Mouse (Mus musculus): Measurements from ENCODE around the gene Apln. TPM values are rescaled to one million over a fixed set of nuclear protein-coding genes. Genes with fewer than 3 reads are reported as not detected.

The Apln gene
- polyA plus RNA-seq, 1 experiment from 2014 or later = 2.6 TPM

DNA sequence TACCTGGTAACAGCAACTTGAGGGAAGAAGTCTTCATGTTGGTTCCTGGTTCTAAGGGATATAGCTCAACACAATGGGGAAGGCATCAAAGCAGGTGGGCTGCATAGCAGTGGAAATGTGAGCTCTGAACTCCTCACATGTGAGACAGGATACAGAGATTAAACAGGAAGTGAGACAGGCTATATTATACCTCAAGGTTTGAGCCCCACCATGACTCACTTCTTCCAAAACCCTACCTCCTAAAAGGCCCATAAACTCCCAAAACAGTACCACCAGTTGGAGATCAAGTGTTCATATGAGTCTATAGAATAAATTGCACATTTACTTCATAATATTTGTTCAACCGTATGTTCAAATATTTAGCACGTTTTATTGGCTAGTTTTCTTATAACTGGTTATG lies 11.7 kb upstream of the Apln start:
- H3K4me3 ChIP-seq = no peak overlapping the region
- whole genome bisulfite sequencing = 81% methylated on average over 2 of the region's 2 CpGs

DNA sequence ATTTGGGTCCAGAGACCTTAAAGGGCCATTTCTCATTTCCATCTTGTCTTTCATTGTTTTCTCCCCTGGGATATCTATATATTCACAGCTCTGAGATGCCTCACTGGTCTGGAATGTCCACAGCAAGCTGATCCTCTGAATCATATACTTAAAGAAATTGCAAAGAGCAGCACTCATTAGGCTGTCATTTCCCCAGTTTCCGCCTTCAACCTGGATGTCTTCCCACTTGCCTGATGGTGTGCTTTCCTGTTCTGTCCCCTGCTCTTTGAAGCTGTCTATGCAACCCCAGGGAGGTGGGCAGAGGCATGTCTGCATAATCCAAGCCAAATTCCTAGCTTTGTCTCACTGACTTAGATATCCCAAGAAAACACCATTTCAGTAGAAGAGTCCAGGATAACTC lies 9.6 kb upstream of the Apln start:
- ATAC-seq (ENCODE audit: low read depth) = no peak
- H3K4me3 ChIP-seq = no peak overlapping the region
- no peak overlapping the region for H3K27ac ChIP-seq (replicated peaks)
- no peaks in the 10 kb centered on the region for H3K27me3 ChIP-seq
- 92% methylated on average over 1 of the region's 1 CpGs for WGBS
- no peaks in the 10 kb centered on the region for H3K9me3 ChIP-seq
- H3K9ac ChIP-seq = no peak overlapping the region
- H3K4me1 ChIP-seq (replicated peaks) = no peaks in the 10 kb centered on the region
- H3K4me2 ChIP-seq = no peak overlapping the region
- H3K36me3 ChIP-seq = no peaks in the 10 kb centered on the region

More for the DNA sequence above, 11.7 kb upstream of the Apln start:
- Histone ChIP-seq H3K27me3 (no peaks in the 10 kb centered on the region), H3K27ac (replicated peaks) (no peak overlapping the region), H3K4me1 (replicated peaks) (no peaks in the 10 kb centered on the region), H3K9me3 (no peaks in the 10 kb centered on the region), H3K36me3 (no peaks in the 10 kb centered on the region), H3K4me2 (no peak overlapping the region), H3K9ac (no peak overlapping the region)
- no peak for ATAC-seq (ENCODE audit: low read depth)

DNA sequence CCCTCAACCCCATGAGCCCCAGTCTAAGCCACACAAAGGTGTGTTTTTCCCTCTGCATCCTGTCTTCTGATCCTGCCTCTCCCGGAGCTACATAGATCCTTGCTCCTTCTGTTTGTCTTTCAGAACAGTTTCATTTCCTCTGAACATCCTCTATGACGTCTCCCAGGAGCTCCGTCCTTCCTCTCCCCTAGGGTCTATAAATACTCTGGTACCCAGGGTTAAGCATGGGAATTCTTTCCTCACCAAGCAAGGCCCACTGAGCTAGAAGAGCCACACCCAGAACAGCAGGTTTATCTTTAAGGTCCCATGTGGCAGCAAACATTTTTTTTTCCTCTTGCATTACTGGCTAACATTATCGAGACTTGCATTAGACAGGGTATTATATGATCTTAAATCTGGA lies 8.1 kb upstream of the Apln start:
- no peak overlapping the region for H3K9ac ChIP-seq
- no peak for ATAC-seq (ENCODE audit: low read depth)
- H3K4me2 ChIP-seq = no peak overlapping the region
- H3K27ac ChIP-seq (replicated peaks) = no peak overlapping the region
- WGBS = 76% methylated on average over 4 of the region's 4 CpGs
- no peaks in the 10 kb centered on the region for H3K36me3 ChIP-seq
- H3K9me3 ChIP-seq = no peaks in the 10 kb centered on the region
- no peaks in the 10 kb centered on the region for H3K4me1 ChIP-seq (replicated peaks)
- H3K27me3 ChIP-seq = no peaks in the 10 kb centered on the region
- no peak overlapping the region for H3K4me3 ChIP-seq

DNA sequence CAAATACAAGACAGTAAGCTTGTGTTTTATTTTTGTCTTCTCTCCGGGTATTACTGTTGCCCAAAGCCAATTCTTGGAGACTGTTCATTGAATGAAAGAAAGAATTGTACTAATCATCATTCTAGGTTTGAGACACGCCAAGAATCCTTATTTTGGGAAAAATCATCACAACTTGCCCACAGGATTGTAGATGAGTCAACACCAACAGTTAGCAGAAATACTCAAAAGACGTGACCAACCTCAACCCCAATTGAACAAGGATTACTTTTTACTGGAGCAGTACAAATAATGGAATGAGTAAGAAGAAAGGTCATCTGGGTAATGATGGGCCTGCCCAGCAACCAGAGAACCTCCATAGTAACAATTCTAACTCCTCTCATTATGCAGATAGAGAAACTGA lies 5.7 kb upstream of the Apln start:
- Histone ChIP-seq H3K9me3 (no peaks in the 10 kb centered on the region), H3K36me3 (no peaks in the 10 kb centered on the region), H3K4me3 (no peak overlapping the region), H3K27ac (replicated peaks) (no peak overlapping the region), H3K27me3 (peaks cover 13% of the 10 kb centered on the region; the same call in 1 of the 2 replicates), H3K4me1 (replicated peaks) (no peaks in the 10 kb centered on the region), H3K4me2 (no peak overlapping the region), H3K9ac (no peak overlapping the region)
- WGBS = 79% methylated on average over 3 of the region's 3 CpGs
- no peak for ATAC-seq (ENCODE audit: low read depth)

DNA sequence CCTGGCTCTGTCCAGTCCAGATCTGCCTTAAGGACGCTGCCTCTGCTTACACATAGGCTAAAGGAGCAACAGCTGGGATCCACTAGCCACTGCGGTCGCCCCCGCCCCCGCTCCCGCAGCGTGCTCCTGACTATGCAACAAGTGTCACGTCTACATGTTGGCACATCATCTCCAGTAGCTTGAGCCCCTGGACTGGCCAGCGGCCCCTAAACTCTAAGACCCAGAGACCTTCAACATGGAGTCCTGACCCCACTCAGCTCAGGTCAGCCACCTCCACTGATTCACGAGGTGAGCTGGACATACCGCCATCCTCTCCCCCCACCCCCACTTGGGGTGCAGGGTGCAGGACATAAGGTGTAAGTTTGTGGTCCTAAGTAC lies 898 bp downstream of the Apln start:
- H3K9ac ChIP-seq = peak overlapping the region; percentile 58; the same call in 1 of the 2 replicates
- 27% methylated on average over 11 of the region's 11 CpGs for WGBS

DNA sequence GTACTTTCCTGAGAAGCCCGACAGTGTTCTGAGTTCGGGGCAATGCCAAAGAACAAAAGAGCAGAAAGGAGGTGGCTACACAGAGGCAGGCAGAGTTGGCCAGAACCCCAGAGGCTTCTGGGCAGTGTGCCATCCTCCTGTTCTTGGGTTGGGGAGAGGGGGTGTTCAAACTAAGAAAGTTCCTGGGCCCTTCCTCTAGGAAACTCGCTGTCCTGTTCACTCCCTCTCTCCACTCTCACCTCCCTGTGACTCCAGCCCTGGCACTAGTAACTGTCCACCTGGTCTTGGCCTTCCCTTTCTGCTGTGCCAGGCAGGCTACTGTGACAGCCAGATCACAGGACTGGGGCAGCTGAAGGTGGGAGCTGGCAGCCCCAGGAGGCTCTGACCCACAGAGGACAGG lies 1.6 kb downstream of the Apln start:
- Histone ChIP-seq H3K4me3 (0 out of 2 replicates have a peak overlapping the region, but pooled peaks have one; percentile 4), H3K27me3 (peaks cover 43% of the 10 kb centered on the region), H3K36me3 (no peaks in the 10 kb centered on the region)

More for the DNA sequence above, 898 bp downstream of the Apln start:
- H3K9me3 ChIP-seq = no peaks in the 10 kb centered on the region
- peak; percentile 17; the same call in 1 of the 2 replicates for ATAC-seq (ENCODE audit: low read depth)
- H3K36me3 ChIP-seq = no peaks in the 10 kb centered on the region
- H3K4me1 ChIP-seq (replicated peaks) = peaks cover 8% of the 10 kb centered on the region
- H3K27me3 ChIP-seq = peaks cover 43% of the 10 kb centered on the region
- peak overlapping the region; percentile 78 for H3K4me2 ChIP-seq
- peak overlapping the region; percentile 47 for H3K4me3 ChIP-seq
- no peak overlapping the region for H3K27ac ChIP-seq (replicated peaks)

DNA sequence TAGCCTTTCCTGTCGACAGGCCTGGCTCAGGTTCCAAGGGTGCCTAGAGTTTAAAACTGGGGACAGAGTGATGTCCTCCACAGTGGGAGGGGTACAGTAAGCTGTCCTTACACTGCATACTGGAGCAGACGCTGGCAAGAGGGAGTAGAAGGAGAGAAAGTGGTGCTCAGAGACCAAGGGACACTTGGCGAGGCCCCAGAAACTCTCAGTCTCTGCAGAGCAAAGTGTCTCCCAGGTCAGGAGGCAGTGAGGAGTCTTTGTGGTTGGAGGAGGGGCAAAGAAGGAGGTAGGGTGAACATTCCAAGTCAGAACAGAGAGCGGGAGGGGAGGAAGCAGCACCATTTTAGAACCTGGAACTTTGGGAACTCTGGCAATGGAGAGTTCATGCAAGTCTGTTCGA lies 2.8 kb downstream of the Apln start:
- peaks cover 8% of the 10 kb centered on the region for H3K4me1 ChIP-seq (replicated peaks)
- no peak overlapping the region for H3K9ac ChIP-seq
- H3K27me3 ChIP-seq = peaks cover 43% of the 10 kb centered on the region
- H3K4me3 ChIP-seq = no peak overlapping the region
- no peak for ATAC-seq (ENCODE audit: low read depth)
- no peaks in the 10 kb centered on the region for H3K9me3 ChIP-seq
- H3K4me2 ChIP-seq = no peak overlapping the region
- WGBS = 79% methylated on average over 5 of the region's 5 CpGs
- H3K36me3 ChIP-seq = no peaks in the 10 kb centered on the region
- no peak overlapping the region for H3K27ac ChIP-seq (replicated peaks)

More for the DNA sequence above, 1.6 kb downstream of the Apln start:
- H3K4me1 ChIP-seq (replicated peaks) = peaks cover 8% of the 10 kb centered on the region
- no peak for ATAC-seq (ENCODE audit: low read depth)
- H3K9me3 ChIP-seq = no peaks in the 10 kb centered on the region
- peak overlapping the region; percentile 78; the same call in 1 of the 2 replicates for H3K4me2 ChIP-seq
- H3K27ac ChIP-seq (replicated peaks) = no peak overlapping the region
- H3K9ac ChIP-seq = no peak overlapping the region
- 70% methylated on average over 3 of the region's 3 CpGs for WGBS

DNA sequence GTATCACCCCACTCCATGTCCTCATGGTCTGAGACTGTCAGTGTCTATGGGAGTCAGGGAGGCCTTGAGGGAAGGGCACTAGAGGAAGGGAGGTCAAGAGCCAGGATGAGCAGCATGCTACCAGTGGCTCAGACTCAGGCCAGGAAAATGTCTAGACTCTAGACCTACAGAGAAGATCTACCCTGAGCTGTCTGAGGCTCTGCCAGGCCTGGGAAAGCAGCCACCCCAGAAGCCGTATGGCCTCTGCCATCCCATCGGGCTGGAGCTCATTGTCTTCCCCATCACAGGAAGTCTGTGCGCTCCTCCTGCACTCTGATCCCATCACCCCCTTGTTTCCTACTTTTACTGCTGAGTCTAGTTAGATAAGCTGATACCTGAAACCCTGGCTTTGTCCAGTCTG lies 4.1 kb downstream of the Apln start:
- 68% methylated on average over 3 of the region's 3 CpGs for WGBS
- Histone ChIP-seq H3K9me3 (no peaks in the 10 kb centered on the region), H3K9ac (no peak overlapping the region), H3K4me1 (replicated peaks) (peaks cover 8% of the 10 kb centered on the region), H3K4me2 (no peak overlapping the region), H3K4me3 (no peak overlapping the region), H3K27me3 (peaks cover 33% of the 10 kb centered on the region), H3K36me3 (no peaks in the 10 kb centered on the region), H3K27ac (replicated peaks) (no peak overlapping the region)
- no peak for ATAC-seq (ENCODE audit: low read depth)

DNA sequence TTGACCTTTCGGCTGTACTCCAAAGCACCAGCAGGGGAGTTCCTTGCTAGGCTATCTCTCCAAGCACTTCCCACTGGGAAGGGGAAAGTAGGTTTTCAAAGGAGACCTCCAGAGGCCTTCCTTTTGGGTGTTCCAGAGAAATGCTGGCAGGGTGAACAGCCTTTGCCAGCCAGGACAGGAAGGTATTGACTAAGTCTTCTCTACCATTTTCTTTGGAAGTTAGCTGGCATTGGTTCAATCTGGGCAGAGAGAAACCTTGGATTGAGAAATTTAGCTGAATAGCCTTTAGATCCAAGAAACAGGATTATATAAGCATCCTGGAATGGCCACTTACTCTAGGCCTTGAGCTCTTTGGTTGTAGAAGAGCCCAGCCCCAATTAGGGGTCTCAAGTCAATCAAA lies 11.8 kb downstream of the Apln start:
- Histone ChIP-seq H3K9ac (no peak overlapping the region), H3K27ac (replicated peaks) (no peak overlapping the region), H3K36me3 (no peaks in the 10 kb centered on the region), H3K9me3 (no peaks in the 10 kb centered on the region), H3K4me3 (no peak overlapping the region), H3K4me1 (replicated peaks) (no peaks in the 10 kb centered on the region), H3K27me3 (peaks cover 19% of the 10 kb centered on the region), H3K4me2 (no peak overlapping the region)
- ATAC-seq (ENCODE audit: low read depth) = no peak
- WGBS = 76% methylated on average over 1 of the region's 1 CpGs

DNA sequence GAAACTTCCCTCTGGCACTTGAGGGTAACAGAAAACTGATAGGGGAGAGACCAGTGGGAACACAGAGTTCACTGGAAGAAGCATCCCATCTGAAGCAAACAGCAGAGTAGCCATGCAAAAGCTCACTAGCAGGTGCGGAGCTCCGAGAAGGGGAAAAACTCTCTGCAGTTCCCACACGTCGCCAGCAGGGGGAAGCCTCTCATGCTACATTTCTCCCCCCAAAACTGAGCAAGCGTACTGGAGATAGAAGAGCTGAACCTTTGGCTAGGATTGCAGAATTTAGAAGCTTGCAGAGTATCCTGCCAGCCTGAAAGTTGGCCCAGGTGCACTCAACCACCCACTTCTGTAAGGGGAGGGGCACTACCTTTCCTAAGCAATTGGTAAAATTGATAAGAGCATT lies 14.7 kb downstream of the Apln start:
- no peaks in the 10 kb centered on the region for H3K36me3 ChIP-seq
- ATAC-seq (ENCODE audit: low read depth) = 0 out of 2 replicates have a peak, but pooled peaks have one; percentile 34
- no peaks in the 10 kb centered on the region for H3K9me3 ChIP-seq
- H3K4me1 ChIP-seq (replicated peaks) = 0 out of 2 replicates have a peak, but pooled peaks cover 18% of the 10 kb centered on the region
- H3K4me3 ChIP-seq = no peak overlapping the region
- no peak overlapping the region for H3K27ac ChIP-seq (replicated peaks)
- peaks cover 20% of the 10 kb centered on the region for H3K27me3 ChIP-seq
- H3K9ac ChIP-seq = no peak overlapping the region
- no peak overlapping the region for H3K4me2 ChIP-seq
- WGBS = 18% methylated on average over 5 of the region's 5 CpGs

DNA sequence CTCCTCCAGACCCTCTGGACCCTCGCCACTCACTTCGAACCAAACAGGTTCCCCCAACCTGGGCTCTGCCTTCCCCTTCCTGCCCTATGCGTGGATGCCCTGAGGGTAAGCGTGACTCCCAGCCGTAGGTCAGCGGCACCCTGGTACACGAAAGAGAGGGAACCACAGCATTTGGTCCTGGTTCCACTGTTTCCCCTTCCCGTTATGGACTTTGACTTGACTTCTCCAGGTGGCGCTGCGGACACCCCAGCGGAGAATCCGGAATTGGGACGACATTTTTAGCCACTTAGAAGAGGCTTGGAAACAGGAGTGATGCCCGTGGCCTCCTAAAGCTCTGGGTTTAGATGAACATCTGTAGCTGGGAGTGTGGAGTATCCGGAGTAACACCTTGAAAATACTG lies 15.3 kb downstream of the Apln start:
- peaks cover 20% of the 10 kb centered on the region for H3K27me3 ChIP-seq
- no peak for ATAC-seq (ENCODE audit: low read depth)
- no peak overlapping the region for H3K27ac ChIP-seq (replicated peaks)
- no peaks in the 10 kb centered on the region for H3K9me3 ChIP-seq
- 0 out of 2 replicates have a peak, but pooled peaks cover 18% of the 10 kb centered on the region for H3K4me1 ChIP-seq (replicated peaks)
- H3K4me2 ChIP-seq = no peak overlapping the region
- no peak overlapping the region for H3K4me3 ChIP-seq
- no peaks in the 10 kb centered on the region for H3K36me3 ChIP-seq
- no peak overlapping the region for H3K9ac ChIP-seq
- WGBS = 47% methylated on average over 15 of the region's 15 CpGs

DNA sequence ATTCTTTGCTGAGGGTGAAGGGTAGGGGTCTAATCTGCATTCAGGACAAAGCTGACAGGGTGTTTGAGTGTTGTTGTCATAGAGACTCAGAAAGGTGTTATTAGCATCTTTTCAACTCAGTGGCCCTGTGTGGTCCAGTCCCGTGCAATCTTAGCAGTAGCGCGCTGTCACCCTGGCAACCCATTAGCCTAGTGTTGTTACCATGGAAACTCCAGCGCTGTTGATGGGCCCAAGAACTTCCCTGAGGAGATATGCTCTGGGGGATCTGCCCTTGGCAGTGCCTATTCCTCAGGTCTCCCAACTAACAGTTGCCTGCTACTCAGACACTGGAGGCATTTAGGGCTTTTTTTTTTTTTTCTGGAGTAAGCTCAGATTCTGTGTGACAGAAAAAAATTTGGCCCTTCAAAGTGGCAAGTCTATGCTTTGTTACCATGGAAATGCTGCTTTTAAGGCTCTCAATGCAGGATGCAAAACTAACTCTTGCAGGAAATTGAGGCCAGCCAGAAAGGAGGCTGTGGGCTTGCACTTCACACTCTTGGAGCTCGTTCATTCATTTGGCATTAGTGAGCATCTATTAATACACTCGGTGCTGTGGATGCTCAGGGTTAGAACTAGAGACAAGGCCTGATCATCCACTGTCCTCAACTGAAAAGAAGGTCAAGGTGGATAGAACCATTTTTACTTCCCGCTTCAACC lies 17.6 kb downstream of the Apln start:
- Histone ChIP-seq H3K4me2 (no peak overlapping the region), H3K9ac (no peak overlapping the region), H3K27ac (replicated peaks) (no peak overlapping the region), H3K4me1 (replicated peaks) (0 out of 2 replicates have a peak, but pooled peaks cover 18% of the 10 kb centered on the region), H3K27me3 (peaks cover 28% of the 10 kb centered on the region), H3K9me3 (no peaks in the 10 kb centered on the region), H3K4me3 (no peak overlapping the region), H3K36me3 (no peaks in the 10 kb centered on the region)
- peak; percentile 92 for ATAC-seq (ENCODE audit: low read depth)
- WGBS = 43% methylated on average over 7 of the region's 7 CpGs

DNA sequence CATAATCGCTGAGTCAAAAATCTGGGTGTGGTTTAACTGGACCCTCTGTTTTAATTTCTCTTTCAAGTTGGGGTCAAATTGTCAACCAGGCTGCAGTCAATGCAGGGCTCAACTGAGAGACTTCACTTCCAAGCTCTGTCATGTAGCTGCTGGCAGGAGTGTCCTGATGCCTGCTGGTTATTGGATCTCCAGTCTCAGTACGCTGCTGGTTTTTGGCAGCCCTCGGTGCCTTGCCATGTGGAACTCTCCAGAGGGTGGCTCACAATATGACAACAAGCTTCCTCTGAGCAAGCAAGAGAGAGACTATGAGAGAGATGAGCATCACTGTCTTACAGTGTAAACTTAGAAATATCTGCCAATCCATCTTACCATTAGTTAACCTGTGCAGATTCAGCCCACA lies 23.0 kb downstream of the Apln start:
- Histone ChIP-seq H3K27ac (replicated peaks) (no peak overlapping the region), H3K9ac (no peak overlapping the region), H3K36me3 (no peaks in the 10 kb centered on the region), H3K27me3 (peaks cover 9% of the 10 kb centered on the region; the same call in 1 of the 2 replicates), H3K4me3 (no peak overlapping the region), H3K4me1 (replicated peaks) (0 out of 2 replicates have a peak, but pooled peaks cover 9% of the 10 kb centered on the region), H3K9me3 (no peaks in the 10 kb centered on the region), H3K4me2 (no peak overlapping the region)
- WGBS = 90% methylated on average over 3 of the region's 3 CpGs
- ATAC-seq (ENCODE audit: low read depth) = no peak
